Mouse (Mus musculus) ES-Bruce4 (cell line): ENCODE data around the gene Wdr49.

ENCODE experiments used
- EP300 ChIP-seq: IDR thresholded peaks from 2 replicates; pipeline ENCODE4 v1.6.1; 2011; ENCODE audit warnings: low read depth, low read length; ENCODE audit not compliant: insufficient read depth
- POLR2A ChIP-seq: IDR thresholded peaks from one replicate; pipeline ENCODE4 v1.8.1; 2011; ENCODE audit warnings: low read length; ENCODE audit not compliant: insufficient read depth

- TF ChIP-seq POLR2A = no peak
- no peak for TF ChIP-seq EP300
Observed at GRCm38 (mm10) chr3:75482056-75482455, at the start of gene Wdr49.
